Mouse (Mus musculus) testis, adult 2 months (tissue): Measurements from ENCODE around the gene Tmem143. TPM values are rescaled to one million over a fixed set of nuclear protein-coding genes. Genes with fewer than 3 reads are reported as not detected.

Source experiments
- H3K27ac ChIP-seq: fragments of 200-500 bp; 2 replicates; pipeline ENCODE4 v1.5.1; 2012; ENCODE audit warnings: low read depth, low read length; ENCODE audit not compliant: control insufficient read depth, insufficient read depth
- H3K27me3 ChIP-seq: fragments of 200-500 bp; 2 replicates; pipeline ENCODE4 v1.6.1; 2012; ENCODE audit warnings: mild to moderate bottlenecking, low read length, moderate library complexity; ENCODE audit not compliant: control insufficient read depth, insufficient read depth
- H3K36me3 ChIP-seq: fragments of 200-500 bp; 2 replicates; pipeline ENCODE4 v1.6.1; 2012; ENCODE audit warnings: mild to moderate bottlenecking, low read length; ENCODE audit not compliant: control insufficient read depth, insufficient read depth
- H3K4me1 ChIP-seq: fragments of 200-500 bp; 2 replicates; pipeline ENCODE4 v1.6.1; 2012; ENCODE audit warnings: low read length; ENCODE audit not compliant: control insufficient read depth, insufficient read depth
- H3K4me3 ChIP-seq: fragments of 200-500 bp; 2 replicates; pipeline ENCODE4 v1.5.1; 2012; ENCODE audit warnings: low read depth, mild to moderate bottlenecking, low read length, moderate library complexity, mixed read lengths; ENCODE audit not compliant: control insufficient read depth
- CTCF ChIP-seq: fragments of 200-500 bp; IDR thresholded peaks from 2 replicates; pipeline ENCODE4 v1.5.1; 2012; ENCODE audit warnings: low read depth, mild to moderate bottlenecking, inconsistent platforms, low read length, moderate library complexity; ENCODE audit not compliant: control insufficient read depth, insufficient read depth, insufficient replicate concordance
- POLR2A ChIP-seq: fragments of 200-500 bp; IDR thresholded peaks from 2 replicates; pipeline ENCODE4 v1.6.1; 2012; ENCODE audit warnings: low read depth, mild to moderate bottlenecking, inconsistent platforms, low read length, moderate library complexity; ENCODE audit not compliant: control insufficient read depth
- polyA plus RNA-seq: library from polyadenylated mRNA; depleted of rRNA; stranded (reverse); fragments of >200 nt; gene quantifications from 2 replicates; pipeline ENCODE4 v1.2.3, GENCODE M21; 2012; rRNA removed

Tmem143 gene
- 8.1 and 8.8 TPM in 2 replicates for polyA plus RNA-seq

GRCm38 (mm10) chr7:45896517-45897257 lies at the start of gene Tmem143, which contains the start of gene Syngr4:
TSS of gene Tmem143 (plus strand) at chr7:45896941.
TSS of gene Syngr4 (minus strand) at chr7:45896714.
- H3K27me3 ChIP-seq: no peaks in the 10 kb centered on the region
- TF ChIP-seq CTCF: 0 out of 2 replicates have a peak, but pooled peaks have one; percentile 1
- peak; percentile 83; the same call in 1 of the 2 replicates for TF ChIP-seq POLR2A
- peaks cover 13% of the 10 kb centered on the region for H3K4me1 ChIP-seq
- no peaks in the 10 kb centered on the region; the same call in 1 of the 2 replicates for H3K36me3 ChIP-seq
- peak within 1 kb of the TSS; percentile 95 for H3K4me3 ChIP-seq
- H3K27ac ChIP-seq: peak within 1 kb of the TSS; percentile 97

GRCm38 (mm10) chr7:45848447-45849027 lies 48.2 kb upstream of the Tmem143 start:
- H3K36me3 ChIP-seq: no peaks in the 10 kb centered on the region
- H3K27me3 ChIP-seq: no peaks in the 10 kb centered on the region
- no peak overlapping the region for H3K4me3 ChIP-seq
- H3K4me1 ChIP-seq: no peaks in the 10 kb centered on the region
- H3K27ac ChIP-seq: no peak overlapping the region
- TF ChIP-seq CTCF: no peak
- no peak for TF ChIP-seq POLR2A

GRCm38 (mm10) chr7:45850661-45851060 lies 46.1 kb upstream of the Tmem143 start:
- H3K27me3 ChIP-seq: no peaks in the 10 kb centered on the region
- H3K4me3 ChIP-seq: no peak overlapping the region
- no peaks in the 10 kb centered on the region for H3K36me3 ChIP-seq
- H3K4me1 ChIP-seq: no peaks in the 10 kb centered on the region
- no peak overlapping the region for H3K27ac ChIP-seq
- no peak for TF ChIP-seq POLR2A
- no peak for TF ChIP-seq CTCF

- TF ChIP-seq CTCF: no peak
- no peak for TF ChIP-seq POLR2A
- H3K4me1 ChIP-seq: peaks cover 19% of the 10 kb centered on the region
- H3K27me3 ChIP-seq: no peaks in the 10 kb centered on the region
- H3K27ac ChIP-seq: no peak overlapping the region
- H3K36me3 ChIP-seq: no peaks in the 10 kb centered on the region
- H3K4me3 ChIP-seq: no peak overlapping the region
Measured at GRCm38 (mm10) chr7:45853089-45853488, 43.7 kb upstream of the Tmem143 start.

GRCm38 (mm10) chr7:45856950-45857901 lies 39.5 kb upstream of the Tmem143 start:
- Histone ChIP-seq H3K4me3 (peak overlapping the region; percentile 72), H3K27me3 (no peaks in the 10 kb centered on the region), H3K27ac (no peak overlapping the region; the same call in 1 of the 2 replicates), H3K36me3 (no peaks in the 10 kb centered on the region), H3K4me1 (peaks cover 21% of the 10 kb centered on the region)
- TF ChIP-seq CTCF (no peak), POLR2A (0 out of 2 replicates have a peak, but pooled peaks have one; percentile 20)

GRCm38 (mm10) chr7:45859008-45859407 lies 37.7 kb upstream of the Tmem143 start:
- H3K27me3 ChIP-seq: no peaks in the 10 kb centered on the region
- no peak for TF ChIP-seq CTCF
- no peak for TF ChIP-seq POLR2A
- no peak overlapping the region for H3K4me3 ChIP-seq
- no peak overlapping the region for H3K27ac ChIP-seq
- H3K36me3 ChIP-seq: no peaks in the 10 kb centered on the region
- H3K4me1 ChIP-seq: peaks cover 21% of the 10 kb centered on the region
